Mouse (Mus musculus) testis, adult 2 months (tissue): ENCODE measurements around the gene Mvb12b. TPM values are rescaled to one million over a fixed set of nuclear protein-coding genes. Genes with fewer than 3 reads are reported as not detected.

ENCODE experiments used
- H3K27ac ChIP-seq: fragments of 200-500 bp; 2 replicates; pipeline ENCODE4 v1.5.1; 2012; ENCODE audit warnings: low read depth, low read length; ENCODE audit not compliant: control insufficient read depth, insufficient read depth
- H3K27me3 ChIP-seq: fragments of 200-500 bp; 2 replicates; pipeline ENCODE4 v1.6.1; 2012; ENCODE audit warnings: mild to moderate bottlenecking, low read length, moderate library complexity; ENCODE audit not compliant: control insufficient read depth, insufficient read depth
- H3K36me3 ChIP-seq: fragments of 200-500 bp; 2 replicates; pipeline ENCODE4 v1.6.1; 2012; ENCODE audit warnings: mild to moderate bottlenecking, low read length; ENCODE audit not compliant: control insufficient read depth, insufficient read depth
- H3K4me1 ChIP-seq: fragments of 200-500 bp; 2 replicates; pipeline ENCODE4 v1.6.1; 2012; ENCODE audit warnings: low read length; ENCODE audit not compliant: control insufficient read depth, insufficient read depth
- H3K4me3 ChIP-seq: fragments of 200-500 bp; 2 replicates; pipeline ENCODE4 v1.5.1; 2012; ENCODE audit warnings: low read depth, mild to moderate bottlenecking, low read length, moderate library complexity, mixed read lengths; ENCODE audit not compliant: control insufficient read depth
- CTCF ChIP-seq: fragments of 200-500 bp; IDR thresholded peaks from 2 replicates; pipeline ENCODE4 v1.5.1; 2012; ENCODE audit warnings: low read depth, mild to moderate bottlenecking, inconsistent platforms, low read length, moderate library complexity; ENCODE audit not compliant: control insufficient read depth, insufficient read depth, insufficient replicate concordance
- POLR2A ChIP-seq: fragments of 200-500 bp; IDR thresholded peaks from 2 replicates; pipeline ENCODE4 v1.6.1; 2012; ENCODE audit warnings: low read depth, mild to moderate bottlenecking, inconsistent platforms, low read length, moderate library complexity; ENCODE audit not compliant: control insufficient read depth
- polyA plus RNA-seq: library from polyadenylated mRNA; depleted of rRNA; stranded (reverse); fragments of >200 nt; gene quantifications from 2 replicates; pipeline ENCODE4 v1.2.3, GENCODE M21; 2012

The Mvb12b gene
- polyA plus RNA-seq, 1 experiment, result 2.0 TPM

DNA sequence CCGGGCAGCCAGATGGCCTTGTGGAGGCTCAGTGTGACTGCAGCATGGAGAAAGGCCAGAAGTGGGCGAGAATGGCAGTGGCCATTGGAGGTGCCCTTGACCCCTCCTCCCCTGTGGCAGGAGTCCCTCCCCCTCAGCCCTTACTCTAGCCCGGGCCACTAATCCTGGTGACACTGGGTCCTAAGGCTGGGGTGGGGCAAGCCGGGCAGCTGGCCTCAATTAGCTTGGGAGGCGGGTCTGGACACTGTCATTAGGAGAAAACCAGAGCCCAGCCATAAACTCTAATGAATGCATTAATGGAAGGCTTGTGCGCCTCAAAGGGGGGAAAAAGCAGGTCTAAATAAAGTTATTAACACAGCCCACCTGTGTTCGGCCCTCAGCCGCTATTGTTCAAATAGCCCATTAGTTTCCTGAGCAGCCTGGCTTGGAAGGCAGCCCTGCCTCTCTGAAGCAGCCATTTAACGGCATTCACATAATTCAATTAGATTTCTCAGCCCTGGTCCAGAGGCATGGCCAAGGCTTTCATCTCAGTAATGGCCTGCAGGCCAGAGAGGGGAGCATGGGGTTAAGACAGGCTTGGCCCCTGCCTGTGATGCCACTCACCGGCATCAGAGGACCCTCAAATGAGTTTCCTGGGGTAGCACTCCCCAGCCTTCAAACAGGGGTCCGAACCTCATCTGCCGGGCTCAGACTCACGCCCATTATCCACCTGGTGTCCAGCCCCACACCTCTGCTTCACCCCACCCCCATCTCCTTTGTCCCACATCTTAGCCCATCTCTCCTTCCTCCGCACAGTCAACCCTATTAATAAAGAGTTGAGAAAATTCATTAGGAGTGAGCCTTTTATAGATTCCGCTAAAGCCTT, 186.9 kb downstream of the Mvb12b start:
- no peak overlapping the region for H3K27ac ChIP-seq

DNA sequence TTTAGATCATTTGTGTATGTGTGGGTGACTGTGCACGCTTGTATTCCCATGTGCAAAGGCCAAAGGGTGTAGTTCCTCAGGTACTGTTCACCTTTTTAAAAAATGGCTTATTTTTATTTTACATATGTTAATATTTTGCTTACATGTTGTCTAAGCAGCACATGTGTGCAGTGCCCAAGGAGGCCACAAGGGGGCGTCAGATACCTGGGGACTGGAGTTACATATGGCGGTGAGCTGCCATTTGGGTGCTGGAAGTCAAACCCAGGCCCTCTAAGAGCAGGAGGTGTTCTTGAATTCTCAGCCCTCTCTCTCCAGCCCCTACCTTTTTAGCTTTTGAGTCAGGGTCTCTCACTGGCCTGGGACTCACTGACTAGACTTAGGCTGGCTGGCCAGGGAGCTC, 188.8 kb downstream of the Mvb12b start:
- no peaks in the 10 kb centered on the region for H3K36me3 ChIP-seq
- peak; percentile 85; the same call in 1 of the 2 replicates for TF ChIP-seq CTCF
- no peak for TF ChIP-seq POLR2A
- H3K4me1 ChIP-seq, result no peaks in the 10 kb centered on the region
- no peaks in the 10 kb centered on the region for H3K27me3 ChIP-seq
- no peak overlapping the region for H3K4me3 ChIP-seq
- no peak overlapping the region for H3K27ac ChIP-seq

More for the DNA sequence above, 186.9 kb downstream of the Mvb12b start:
- H3K4me1 ChIP-seq, result no peaks in the 10 kb centered on the region
- TF ChIP-seq POLR2A (no peak), CTCF (no peak)
- no peaks in the 10 kb centered on the region for H3K27me3 ChIP-seq
- no peaks in the 10 kb centered on the region for H3K36me3 ChIP-seq
- no peak overlapping the region for H3K4me3 ChIP-seq

- no peaks in the 10 kb centered on the region for H3K36me3 ChIP-seq
- peak; percentile 67; the same call in 1 of the 2 replicates for TF ChIP-seq CTCF
- TF ChIP-seq POLR2A, result no peak
Observed at GRCm38 (mm10) chr2:33696428-33696827, 191.3 kb downstream of the Mvb12b start.

GRCm38 (mm10) chr2:33693931-33694330, 193.8 kb downstream of the Mvb12b start:
- Histone ChIP-seq H3K4me3 (no peak overlapping the region), H3K27ac (no peak overlapping the region), H3K36me3 (no peaks in the 10 kb centered on the region), H3K27me3 (no peaks in the 10 kb centered on the region), H3K4me1 (peaks cover 8% of the 10 kb centered on the region)
- TF ChIP-seq POLR2A (no peak), CTCF (no peak)

More at GRCm38 (mm10) chr2:33696428-33696827, 191.3 kb downstream of the Mvb12b start:
- Histone ChIP-seq H3K27ac (no peak overlapping the region), H3K4me3 (no peak overlapping the region), H3K27me3 (no peaks in the 10 kb centered on the region), H3K4me1 (no peaks in the 10 kb centered on the region)

GRCm38 (mm10) chr2:33689880-33690462, 197.8 kb downstream of the Mvb12b start:
- no peaks in the 10 kb centered on the region for H3K27me3 ChIP-seq
- H3K4me3 ChIP-seq, result no peak overlapping the region
- no peaks in the 10 kb centered on the region for H3K36me3 ChIP-seq
- TF ChIP-seq CTCF (peak; percentile 87), POLR2A (no peak)
- H3K4me1 ChIP-seq, result peaks cover 10% of the 10 kb centered on the region
- no peak overlapping the region for H3K27ac ChIP-seq

- no peak for TF ChIP-seq CTCF
- no peak for TF ChIP-seq POLR2A
- Histone ChIP-seq H3K4me1 (peaks cover 10% of the 10 kb centered on the region), H3K36me3 (no peaks in the 10 kb centered on the region), H3K27me3 (no peaks in the 10 kb centered on the region), H3K27ac (no peak overlapping the region), H3K4me3 (no peak overlapping the region)
Observed at GRCm38 (mm10) chr2:33689155-33689879, 198.4 kb downstream of the Mvb12b start.

DNA sequence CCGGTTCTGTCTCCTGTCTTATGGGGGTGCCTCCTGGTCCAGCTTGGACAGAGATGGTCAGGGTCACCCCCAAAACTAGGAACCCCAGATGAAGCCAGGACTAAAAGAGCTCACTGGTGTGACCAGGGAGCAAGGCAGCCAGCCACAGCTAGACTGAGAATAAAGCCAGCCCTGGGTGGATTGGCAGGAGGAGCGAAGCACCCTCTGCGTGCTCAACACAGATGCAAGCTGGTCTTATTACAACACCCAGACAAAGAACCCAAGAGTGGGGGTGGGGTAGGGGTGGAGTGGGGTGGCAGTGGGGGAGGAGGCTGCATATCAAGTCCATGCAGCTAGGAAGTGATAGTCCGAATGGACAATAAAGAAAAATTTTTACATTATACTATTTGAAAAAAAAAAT, 204.2 kb downstream of the Mvb12b start:
- Histone ChIP-seq H3K27me3 (no peaks in the 10 kb centered on the region), H3K4me1 (no peaks in the 10 kb centered on the region), H3K36me3 (no peaks in the 10 kb centered on the region), H3K27ac (no peak overlapping the region), H3K4me3 (no peak overlapping the region)
- no peak for TF ChIP-seq POLR2A
- no peak for TF ChIP-seq CTCF
